Mouse (Mus musculus) kidney, embryonic 14.5 days (tissue): ENCODE data around the gene Srrm4. TPM values are rescaled to one million over a fixed set of nuclear protein-coding genes. Genes with fewer than 3 reads are reported as not detected.

Source experiments
- ATAC-seq: fragments of 200-750 bp; cut with Nextera tagmentation; 2 replicates; pipeline ENCODE4 v1.8.0; 2017; ENCODE audit warnings: moderate number of reproducible peaks, mild to moderate bottlenecking, moderate TSS enrichment, moderate library complexity; ENCODE audit not compliant: low FRiP score, low TSS enrichment
- H3K27ac ChIP-seq: fragments of 300-500 bp; sonication (generic); 2 replicates; pipeline ENCODE4 v1.5.1; 2014; ENCODE audit warnings: low read depth, mild to moderate bottlenecking, low read length, moderate library complexity, mixed read lengths
- H3K27me3 ChIP-seq: fragments of 300-500 bp; sonication (generic); 2 replicates; pipeline ENCODE4 v1.6.1; 2014; ENCODE audit warnings: mild to moderate bottlenecking, low read length; ENCODE audit not compliant: control insufficient read depth, insufficient read depth
- H3K36me3 ChIP-seq: fragments of 300-500 bp; sonication (generic); 2 replicates; pipeline ENCODE4 v1.6.1; 2014; ENCODE audit warnings: low read length, mixed read lengths; ENCODE audit not compliant: control insufficient read depth, insufficient read depth
- H3K4me1 ChIP-seq: fragments of 300-500 bp; sonication (generic); 2 replicates; pipeline ENCODE4 v1.6.1; 2014; ENCODE audit warnings: low read length, mixed read lengths; ENCODE audit not compliant: control insufficient read depth, insufficient read depth
- H3K4me2 ChIP-seq: fragments of 300-500 bp; sonication (generic); replicated peaks from 2 replicates; pipeline ENCODE4 v1.6.1; 2014; ENCODE audit warnings: low read depth, mild to moderate bottlenecking, low read length
- H3K4me3 ChIP-seq: fragments of 300-500 bp; sonication (generic); 2 replicates; pipeline ENCODE4 v1.5.1; 2014; ENCODE audit warnings: mild to moderate bottlenecking, low read length
- H3K9ac ChIP-seq: fragments of 300-500 bp; sonication (generic); 2 replicates; pipeline ENCODE4 v1.6.1; 2014; ENCODE audit warnings: low read depth, mild to moderate bottlenecking, low read length, moderate library complexity
- H3K9me3 ChIP-seq: fragments of 300-500 bp; sonication (generic); 2 replicates; pipeline ENCODE4 v1.6.1; 2016; ENCODE audit warnings: low read length; ENCODE audit not compliant: control insufficient read depth
- WGBS: fragments of 180-500 bp; shearing (Covaris S2); extraction: QIAGEN DNeasy Blood & Tissue Kit; methylation state at CpG from one replicate; pipeline ENCODE4 v1.1.7; 2014; 5-methylcytosine and 5-hydroxymethylcytosine counted together
- polyA plus RNA-seq: library from polyadenylated mRNA; unstranded; fragments of >200 nt; fragmentation: Nextera tagmentation; extraction: Ambion mirVana; gene quantifications from 2 replicates; pipeline ENCODE4 v1.2.1, GENCODE M21; 2014

Gene Srrm4
- polyA plus RNA-seq, 1 experiment from 2014 or later: 0.32 TPM

GRCm38 (mm10) chr5:116541128-116541527 lies 50.5 kb downstream of the Srrm4 start:
- Histone ChIP-seq H3K4me3 (no peak overlapping the region), H3K9ac (no peak overlapping the region), H3K27me3 (no peaks in the 10 kb centered on the region), H3K9me3 (0 out of 2 replicates have a peak, but pooled peaks cover 3% of the 10 kb centered on the region), H3K4me2 (no peak overlapping the region), H3K27ac (no peak overlapping the region), H3K4me1 (no peaks in the 10 kb centered on the region), H3K36me3 (no peaks in the 10 kb centered on the region)
- WGBS: 82% methylated on average over 3 of the region's 3 CpGs
- ATAC-seq: no peak

- no peaks in the 10 kb centered on the region for H3K36me3 ChIP-seq
- no peak overlapping the region for H3K4me3 ChIP-seq
- no peaks in the 10 kb centered on the region for H3K27me3 ChIP-seq
- H3K4me2 ChIP-seq: no peak overlapping the region
- H3K9ac ChIP-seq: no peak overlapping the region
- H3K4me1 ChIP-seq: no peaks in the 10 kb centered on the region
- 64% methylated on average over 3 of the region's 3 CpGs for WGBS
- ATAC-seq: no peak
- H3K9me3 ChIP-seq: 0 out of 2 replicates have a peak, but pooled peaks cover 3% of the 10 kb centered on the region
- H3K27ac ChIP-seq: no peak overlapping the region
Observed at GRCm38 (mm10) chr5:116539360-116539759, 52.3 kb downstream of the Srrm4 start.

- 59% methylated on average over 3 of the region's 3 CpGs for WGBS
- no peak overlapping the region for H3K4me3 ChIP-seq
- H3K27ac ChIP-seq: no peak overlapping the region
- no peak overlapping the region for H3K4me2 ChIP-seq
- no peaks in the 10 kb centered on the region for H3K27me3 ChIP-seq
- no peaks in the 10 kb centered on the region for H3K4me1 ChIP-seq
- 0 out of 2 replicates have a peak, but pooled peaks cover 3% of the 10 kb centered on the region for H3K9me3 ChIP-seq
- no peak overlapping the region for H3K9ac ChIP-seq
- no peak for ATAC-seq
- no peaks in the 10 kb centered on the region for H3K36me3 ChIP-seq
Observed at GRCm38 (mm10) chr5:116538491-116538890, 53.1 kb downstream of the Srrm4 start.

- no peaks in the 10 kb centered on the region for H3K9me3 ChIP-seq
- H3K36me3 ChIP-seq: no peaks in the 10 kb centered on the region
- H3K4me2 ChIP-seq: no peak overlapping the region
- H3K4me3 ChIP-seq: no peak overlapping the region
- WGBS: 64% methylated on average over 4 of the region's 4 CpGs
- H3K9ac ChIP-seq: no peak overlapping the region
- no peaks in the 10 kb centered on the region for H3K27me3 ChIP-seq
- no peaks in the 10 kb centered on the region for H3K4me1 ChIP-seq
- no peak for ATAC-seq
- H3K27ac ChIP-seq: no peak overlapping the region
Observed at GRCm38 (mm10) chr5:116526324-116526723, 65.3 kb downstream of the Srrm4 start.

- no peaks in the 10 kb centered on the region for H3K4me1 ChIP-seq
- H3K4me3 ChIP-seq: no peak overlapping the region
- H3K9me3 ChIP-seq: no peaks in the 10 kb centered on the region
- no peak overlapping the region for H3K27ac ChIP-seq
- no peak overlapping the region for H3K9ac ChIP-seq
- WGBS: 87% methylated on average over 8 of the region's 8 CpGs
- no peaks in the 10 kb centered on the region for H3K36me3 ChIP-seq
- H3K27me3 ChIP-seq: no peaks in the 10 kb centered on the region
- no peak for ATAC-seq
- no peak overlapping the region for H3K4me2 ChIP-seq
Observed at GRCm38 (mm10) chr5:116525308-116525707, 66.3 kb downstream of the Srrm4 start.

GRCm38 (mm10) chr5:116523553-116523952 lies 68.1 kb downstream of the Srrm4 start:
- no peak overlapping the region for H3K4me2 ChIP-seq
- H3K4me3 ChIP-seq: no peak overlapping the region
- 85% methylated on average over 8 of the region's 8 CpGs for WGBS
- H3K27ac ChIP-seq: no peak overlapping the region
- H3K4me1 ChIP-seq: no peaks in the 10 kb centered on the region
- no peaks in the 10 kb centered on the region for H3K27me3 ChIP-seq
- H3K9me3 ChIP-seq: no peaks in the 10 kb centered on the region
- ATAC-seq: no peak
- H3K9ac ChIP-seq: no peak overlapping the region
- no peaks in the 10 kb centered on the region for H3K36me3 ChIP-seq

- Histone ChIP-seq H3K9ac (no peak overlapping the region), H3K36me3 (no peaks in the 10 kb centered on the region), H3K9me3 (no peaks in the 10 kb centered on the region), H3K4me3 (no peak overlapping the region), H3K27me3 (no peaks in the 10 kb centered on the region), H3K4me1 (no peaks in the 10 kb centered on the region), H3K27ac (no peak overlapping the region), H3K4me2 (no peak overlapping the region)
- no peak for ATAC-seq
- 51% methylated on average over 9 of the region's 9 CpGs for WGBS
Observed at GRCm38 (mm10) chr5:116523079-116523478, 68.5 kb downstream of the Srrm4 start.

GRCm38 (mm10) chr5:116522273-116522672 lies 69.3 kb downstream of the Srrm4 start:
- Histone ChIP-seq H3K4me3 (no peak overlapping the region), H3K4me1 (no peaks in the 10 kb centered on the region), H3K4me2 (no peak overlapping the region), H3K9ac (no peak overlapping the region), H3K27me3 (no peaks in the 10 kb centered on the region), H3K9me3 (no peaks in the 10 kb centered on the region), H3K27ac (no peak overlapping the region), H3K36me3 (no peaks in the 10 kb centered on the region)
- 69% methylated on average over 11 of the region's 11 CpGs for WGBS
- no peak for ATAC-seq

- H3K4me2 ChIP-seq: no peak overlapping the region
- H3K9ac ChIP-seq: no peak overlapping the region
- ATAC-seq: no peak
- H3K27me3 ChIP-seq: no peaks in the 10 kb centered on the region
- no peaks in the 10 kb centered on the region for H3K9me3 ChIP-seq
- no peak overlapping the region for H3K27ac ChIP-seq
- no peaks in the 10 kb centered on the region for H3K36me3 ChIP-seq
- no peak overlapping the region for H3K4me3 ChIP-seq
- 18% methylated on average over 4 of the region's 4 CpGs for WGBS
- H3K4me1 ChIP-seq: no peaks in the 10 kb centered on the region
Observed at GRCm38 (mm10) chr5:116518047-116518446, 73.6 kb downstream of the Srrm4 start.
